Mouse (Mus musculus) myocyte (in vitro differentiated cells): ENCODE data around the gene Senp2.

ENCODE experiments used
- MAX ChIP-seq: IDR thresholded peaks from one replicate; pipeline ENCODE4 v1.6.1; 2011; ENCODE audit warnings: low read depth, mild to moderate bottlenecking, control low read depth
- MYOG ChIP-seq, 3 experiments: IDR thresholded peaks; one replicate each; pipeline ENCODE4 v1.6.1; 2011; ENCODE audit warnings: control low read depth in 2 of 3, low read depth in 2 of 3, mild to moderate bottlenecking in 2 of 3; ENCODE audit not compliant: insufficient read length in 2 of 3, control insufficient read depth in 1 of 3, insufficient read depth in 1 of 3
- POLR2A ChIP-seq: IDR thresholded peaks from one replicate; pipeline ENCODE4 v1.6.1; 2011; ENCODE audit warnings: low read depth, mild to moderate bottlenecking, control low read depth, moderate library complexity; ENCODE audit not compliant: insufficient read length
- SRF ChIP-seq: IDR thresholded peaks from one replicate; pipeline ENCODE4 v1.6.1; 2011; ENCODE audit warnings: low read depth; ENCODE audit not compliant: control insufficient read depth, insufficient read length
- TCF12 ChIP-seq: IDR thresholded peaks from one replicate; pipeline ENCODE4 v1.6.1; 2011; ENCODE audit warnings: mild to moderate bottlenecking, control low read depth; ENCODE audit not compliant: poor library complexity, insufficient read depth, severe bottlenecking

- no peak for TF ChIP-seq MAX
- TF ChIP-seq TCF12: no peak
- TF ChIP-seq MYOG (IDR thresholded peaks at IDR 0.05; ENCODE audit: control insufficient read depth in 1 of 3, insufficient read depth in 1 of 3, insufficient read length in 2 of 3, low read depth in 2 of 3): no peak
- TF ChIP-seq POLR2A: no peak
- no peak for TF ChIP-seq SRF
These were observed 12.8 kb downstream of the Senp2 start for GRCm38 (mm10) chr16:22022122-22022521.
